Mouse (Mus musculus) heart, embryonic 14.5 days (tissue): ENCODE data around the gene Cdt1. TPM values are rescaled to one million over a fixed set of nuclear protein-coding genes. Genes with fewer than 3 reads are reported as not detected.

Experiments used
- ATAC-seq: fragments of 200-750 bp; cut with Nextera tagmentation; 2 replicates; pipeline ENCODE4 v1.8.0; 2017; ENCODE audit warnings: low read depth, moderate TSS enrichment; ENCODE audit not compliant: insufficient number of reproducible peaks, insufficient read depth, low FRiP score
- H3K27ac ChIP-seq, 2 experiments: fragments of 200-500 bp in 1 of 2; fragments of 300-500 bp in 1 of 2; sonication (generic) in 1 of 2; replicated peaks in 1 of 2; 2 replicates each; pipeline ENCODE4 v1.5.1; 2012 to 2014; ENCODE audit warnings: low read depth in 2 of 2, low read length in 2 of 2, control low read depth in 1 of 2, mild to moderate bottlenecking in 1 of 2, mixed read lengths in 1 of 2; ENCODE audit not compliant: control insufficient read depth in 1 of 2, insufficient read depth in 1 of 2
- H3K27me3 ChIP-seq: fragments of 300-500 bp; sonication (generic); 2 replicates; pipeline ENCODE4 v1.6.1; 2014; ENCODE audit warnings: mild to moderate bottlenecking, low read length, control low read depth; ENCODE audit not compliant: control insufficient read depth, insufficient read depth
- H3K36me3 ChIP-seq: fragments of 300-500 bp; sonication (generic); 2 replicates; pipeline ENCODE4 v1.6.1; 2014; ENCODE audit warnings: mild to moderate bottlenecking, control low read depth, low read length, mixed read lengths; ENCODE audit not compliant: control insufficient read depth, insufficient read depth
- H3K4me1 ChIP-seq, 2 experiments: fragments of 200-500 bp in 1 of 2; fragments of 300-500 bp in 1 of 2; sonication (generic) in 1 of 2; 2 replicates each; pipeline ENCODE4 v1.6.1; 2012 to 2014; ENCODE audit warnings: low read length in 2 of 2, control low read depth in 1 of 2, mixed read lengths in 1 of 2; ENCODE audit not compliant: control insufficient read depth in 2 of 2, insufficient read depth in 2 of 2
- H3K4me2 ChIP-seq: fragments of 300-500 bp; sonication (generic); 2 replicates; pipeline ENCODE4 v1.6.1; 2014; ENCODE audit warnings: mild to moderate bottlenecking, low read length
- H3K4me3 ChIP-seq, 2 experiments: fragments of 200-500 bp in 1 of 2; fragments of 300-500 bp in 1 of 2; sonication (generic) in 1 of 2; 2 replicates each; pipeline ENCODE4 v1.5.1; 2012 to 2014; ENCODE audit warnings: low read length in 2 of 2, mild to moderate bottlenecking in 2 of 2, control low read depth in 1 of 2, low read depth in 1 of 2, moderate library complexity in 1 of 2; ENCODE audit not compliant: control insufficient read depth in 1 of 2, insufficient read depth in 1 of 2
- H3K9ac ChIP-seq: fragments of 300-500 bp; sonication (generic); 2 replicates; pipeline ENCODE4 v1.6.1; 2014; ENCODE audit warnings: mild to moderate bottlenecking, low read length
- H3K9me3 ChIP-seq: fragments of 300-500 bp; sonication (generic); 2 replicates; pipeline ENCODE4 v1.6.1; 2016; ENCODE audit warnings: low read length, control low read depth; ENCODE audit not compliant: control insufficient read depth
- WGBS: fragments of 180-500 bp; shearing (Covaris S2); extraction: QIAGEN DNeasy Blood & Tissue Kit; methylation state at CpG from one replicate; pipeline ENCODE4 v1.1.7; 2014; 5-methylcytosine and 5-hydroxymethylcytosine counted together
- microRNA-seq: library from miRNA; unstranded; fragments of <30 nt; microRNA quantifications from one replicate; pipeline ENCODE4, GENCODE M21; 2016
- polyA plus RNA-seq: library from polyadenylated mRNA; unstranded; fragments of >200 nt; fragmentation: Nextera tagmentation; extraction: Ambion mirVana; gene quantifications from 2 replicates; pipeline ENCODE4 v1.2.1, GENCODE M21; 2014

Cdt1 gene
- polyA plus RNA-seq, 1 experiment from 2014 or later, result 23.2 TPM

DNA sequence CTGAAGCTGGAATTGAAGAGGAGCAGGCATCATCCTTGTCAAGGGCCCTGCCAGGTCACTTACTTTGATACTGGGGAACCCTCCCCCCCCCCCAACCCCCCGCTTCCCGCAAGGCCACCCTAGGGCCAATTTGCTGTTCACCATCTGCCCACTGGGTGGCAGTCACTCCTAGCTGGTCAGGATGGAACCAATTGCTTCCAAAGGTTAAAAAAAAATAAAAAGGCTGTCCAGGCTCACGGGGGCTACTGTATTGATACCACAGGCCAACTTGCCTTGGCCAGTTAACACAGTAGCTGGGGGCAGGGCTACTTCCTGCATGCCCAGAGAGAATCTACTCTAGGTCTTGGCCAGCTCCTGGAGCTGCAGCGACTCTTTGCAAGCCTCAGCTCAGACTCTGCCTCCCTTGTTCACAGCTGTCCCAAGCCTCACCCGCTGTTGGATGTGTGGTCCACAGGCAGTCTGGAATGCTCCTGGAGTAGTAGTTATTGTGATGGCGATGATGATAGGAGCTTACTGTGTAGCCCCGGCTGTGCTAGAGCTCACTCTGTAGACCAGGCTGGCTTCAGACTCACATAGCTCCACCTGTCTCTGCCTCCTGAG, 50.2 kb downstream of the Cdt1 start:
- no peak overlapping the region for H3K4me2 ChIP-seq
- H3K4me3 ChIP-seq, result no peak overlapping the region
- peaks cover 18% of the 10 kb centered on the region for H3K36me3 ChIP-seq
- 33% methylated on average over 5 of the region's 7 CpGs for WGBS
- no peak for ATAC-seq
- H3K4me1 ChIP-seq, result peaks cover 2 to 3% of the 10 kb centered on the region in 2 experiments; a peak in 1 of 4 replicates
- H3K27ac ChIP-seq, result no peak overlapping the region
- no peaks in the 10 kb centered on the region; the same call in 1 of the 2 replicates for H3K27me3 ChIP-seq
- no peaks in the 10 kb centered on the region for H3K9me3 ChIP-seq
- H3K9ac ChIP-seq, result no peak overlapping the region

DNA sequence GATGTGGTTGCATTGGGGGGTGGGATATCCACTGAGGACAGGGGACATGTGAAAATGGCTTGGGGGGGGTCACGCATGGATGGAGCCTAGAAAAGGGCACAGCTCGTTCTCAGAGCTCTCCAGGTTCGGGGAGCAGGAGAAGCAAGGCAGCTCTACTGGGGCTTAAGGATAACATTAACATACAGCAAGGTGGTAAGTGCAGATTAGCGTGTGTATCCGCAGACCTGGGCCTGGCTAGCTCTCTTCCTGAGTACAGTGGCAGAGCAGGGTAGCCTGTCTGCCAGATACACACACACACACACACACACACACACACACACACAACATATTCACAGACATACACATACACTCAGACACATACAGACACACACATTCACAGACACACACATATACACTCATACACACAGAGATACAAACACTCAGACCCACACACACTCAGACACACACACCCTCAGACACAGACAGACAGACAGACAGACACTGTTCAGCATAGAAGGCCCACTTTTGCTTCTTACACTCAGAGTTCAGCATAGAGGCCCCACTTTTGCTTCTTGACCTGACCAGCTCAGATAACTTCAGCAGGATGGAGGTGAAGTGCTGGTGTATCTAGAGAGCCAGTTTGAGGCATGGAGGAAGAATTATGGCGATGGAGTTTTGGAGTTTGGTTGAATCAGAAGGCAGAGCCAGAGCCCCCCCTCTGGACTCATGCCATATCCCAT, 51.0 kb downstream of the Cdt1 start:
- Histone ChIP-seq H3K4me3 (no peak overlapping the region), H3K9ac (no peak overlapping the region), H3K9me3 (no peaks in the 10 kb centered on the region), H3K36me3 (peaks cover 11% of the 10 kb centered on the region), H3K27ac (no peak overlapping the region), H3K4me2 (no peak overlapping the region), H3K27me3 (no peaks in the 10 kb centered on the region; the same call in 1 of the 2 replicates), H3K4me1 (peaks cover 2 to 3% of the 10 kb centered on the region in 2 experiments; a peak in 2 of 4 replicates)
- 68% methylated on average over 6 of the region's 6 CpGs for WGBS
- ATAC-seq, result no peak

DNA sequence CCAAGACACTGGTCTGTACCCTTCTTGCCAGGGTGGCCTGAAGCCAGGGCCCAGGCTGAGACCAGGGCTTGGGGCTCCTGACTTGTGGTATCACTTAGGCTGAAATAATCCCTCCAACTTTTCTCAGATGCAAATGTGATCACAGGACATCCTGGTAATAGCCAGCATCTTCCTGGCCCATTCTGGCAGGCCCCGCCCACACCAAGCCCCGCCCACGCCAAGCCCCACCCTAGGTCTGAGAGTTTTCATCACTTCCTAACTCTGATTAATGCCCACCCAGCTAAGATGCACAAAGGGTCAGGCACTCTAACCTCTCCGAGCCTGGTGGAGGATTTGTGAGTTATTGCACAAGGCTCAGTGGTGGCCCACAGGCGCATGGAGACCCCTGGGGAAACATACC, 52.6 kb downstream of the Cdt1 start:
- no peak overlapping the region for H3K4me3 ChIP-seq
- no peak overlapping the region for H3K27ac ChIP-seq
- ATAC-seq, result no peak
- H3K4me1 ChIP-seq, result peaks cover 2 to 10% of the 10 kb centered on the region in 2 experiments; a peak in 2 of 4 replicates
- no peak overlapping the region for H3K9ac ChIP-seq
- H3K27me3 ChIP-seq, result no peaks in the 10 kb centered on the region; the same call in 1 of the 2 replicates
- no peak overlapping the region for H3K4me2 ChIP-seq
- H3K36me3 ChIP-seq, result peaks cover under 1% of the 10 kb centered on the region; the same call in 1 of the 2 replicates
- WGBS, result 33% methylated on average over 5 of the region's 5 CpGs
- H3K9me3 ChIP-seq, result no peaks in the 10 kb centered on the region

DNA sequence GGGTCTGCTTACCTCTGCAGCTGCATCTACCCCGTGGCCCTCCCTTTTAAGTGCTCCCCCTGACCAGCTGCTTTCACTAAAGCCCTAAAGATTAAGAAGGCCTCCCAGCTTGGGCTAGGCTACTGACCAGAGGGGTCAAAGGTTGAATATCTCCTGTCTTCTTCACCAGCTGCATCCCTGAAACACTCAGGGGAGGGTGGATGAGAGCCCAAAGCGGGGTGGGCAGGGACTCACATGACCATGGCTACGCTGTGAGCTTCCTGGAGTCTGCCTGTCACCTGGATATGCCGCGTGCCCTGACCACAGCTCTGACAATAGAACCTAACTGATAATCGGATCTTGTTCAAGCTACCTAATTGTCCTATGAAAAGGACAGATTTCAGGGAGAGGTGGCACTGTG, 54.9 kb downstream of the Cdt1 start, which contains the start of gene Pabpn1l:
Gene Pabpn1l, minus strand, starts transcription at position 13 of the 400 bp plus-strand sequence.
- H3K4me1 ChIP-seq, result peaks cover 0 to 10% of the 10 kb centered on the region in 2 experiments; a peak in 2 of 4 replicates
- H3K9me3 ChIP-seq, result no peaks in the 10 kb centered on the region
- 81% methylated on average over 6 of the region's 6 CpGs for WGBS
- no peak within 1 kb of the TSS for H3K27ac ChIP-seq
- no peak within 1 kb of the TSS for H3K9ac ChIP-seq
- H3K36me3 ChIP-seq, result no peaks in the 10 kb centered on the region
- H3K4me2 ChIP-seq, result no peak within 1 kb of the TSS
- no peak within 1 kb of the TSS for H3K4me3 ChIP-seq
- peaks cover 3% of the 10 kb centered on the region; the same call in 1 of the 2 replicates for H3K27me3 ChIP-seq
- ATAC-seq, result no peak

Small RNA genes lying within 50 kb of the gene (microRNA-seq; reads per million reads assigned to microRNA genes)
- not detected for gene Mir6396

Other genes with a start within 250 kb of the Cdt1 start
- not detected in 2 replicates for gene Trhr2, start 207.3 kb upstream of the Cdt1 start, polyA plus RNA-seq
- 17.7 and 19.6 TPM in 2 replicates for gene Zc3h18, start 191.4 kb upstream of the Cdt1 start, polyA plus RNA-seq
- not detected in 2 replicates for gene Il17c, start 146.0 kb upstream of the Cdt1 start, polyA plus RNA-seq
- 194 and 196 TPM in 2 replicates for gene Cyba, start 135.1 kb upstream of the Cdt1 start, polyA plus RNA-seq
- 14.4 and 17.9 TPM in 2 replicates for gene Mvd, start 124.6 kb upstream of the Cdt1 start, polyA plus RNA-seq
- gene Snai3, start 107.3 kb upstream of the Cdt1 start, polyA plus RNA-seq, result 2.6 TPM in 2 replicates
- 39.8 and 40.8 TPM in 2 replicates for gene Rnf166, start 92.0 kb upstream of the Cdt1 start, polyA plus RNA-seq
- gene Ctu2, start 91.9 kb upstream of the Cdt1 start, polyA plus RNA-seq, result 24.9 and 33.0 TPM in 2 replicates
- 14.9 and 16.3 TPM in 2 replicates for gene Piezo1, start 16.7 kb upstream of the Cdt1 start, polyA plus RNA-seq
- 240 and 243 TPM in 2 replicates for gene Aprt, start 8.9 kb downstream of the Cdt1 start, polyA plus RNA-seq
- gene Galns, start 43.4 kb downstream of the Cdt1 start, polyA plus RNA-seq, result 10.3 and 11.2 TPM in 2 replicates
- 78.2 and 84.8 TPM in 2 replicates for gene Trappc2l, start 43.6 kb downstream of the Cdt1 start, polyA plus RNA-seq
- not detected in 2 replicates for gene Pabpn1l, start 54.7 kb downstream of the Cdt1 start, polyA plus RNA-seq
- gene Cbfa2t3, start 131.1 kb downstream of the Cdt1 start, polyA plus RNA-seq, result 4.2 and 6.2 TPM in 2 replicates
- gene Acsf3, start 207.5 kb downstream of the Cdt1 start, polyA plus RNA-seq, result 15.1 and 15.4 TPM in 2 replicates